Mouse (Mus musculus) limb, embryonic 11.5 days (tissue): ENCODE measurements around the gene Rasd1. TPM values are rescaled to one million over a fixed set of nuclear protein-coding genes. Genes with fewer than 3 reads are reported as not detected.

Experiments used
- ATAC-seq: fragments of 200-750 bp; cut with Nextera tagmentation; 2 replicates; pipeline ENCODE4 v1.8.0; 2017; ENCODE audit warnings: low read depth; ENCODE audit not compliant: insufficient number of reproducible peaks, low FRiP score, low TSS enrichment
- DNase-seq: peaks from one replicate; pipeline ENCODE4 v3.0.0-alpha.2; 2015; ENCODE audit warnings: low spot score
- H3K27ac ChIP-seq: fragments of 300-500 bp; sonication (generic); replicated peaks from 2 replicates; pipeline ENCODE4 v1.5.1; 2014; ENCODE audit warnings: low read depth, mild to moderate bottlenecking, low read length
- H3K27me3 ChIP-seq: fragments of 300-500 bp; sonication (generic); 2 replicates; pipeline ENCODE4 v1.6.1; 2014; ENCODE audit warnings: mild to moderate bottlenecking, low read length, mixed read lengths; ENCODE audit not compliant: control insufficient read depth, insufficient read depth
- H3K36me3 ChIP-seq: fragments of 300-500 bp; sonication (generic); 2 replicates; pipeline ENCODE4 v1.6.1; 2014; ENCODE audit warnings: mild to moderate bottlenecking, low read length, moderate library complexity, mixed read lengths; ENCODE audit not compliant: control insufficient read depth, insufficient read depth
- H3K4me1 ChIP-seq: fragments of 300-500 bp; sonication (generic); 2 replicates; pipeline ENCODE4 v1.6.1; 2014; ENCODE audit warnings: low read length, mixed read lengths; ENCODE audit not compliant: control insufficient read depth, insufficient read depth
- H3K4me2 ChIP-seq: fragments of 300-500 bp; sonication (generic); 2 replicates; pipeline ENCODE4 v1.6.1; 2014; ENCODE audit warnings: low read depth, mild to moderate bottlenecking, moderate library complexity; ENCODE audit not compliant: severe bottlenecking
- H3K4me3 ChIP-seq: fragments of 300-500 bp; sonication (generic); 2 replicates; pipeline ENCODE4 v1.5.1; 2014; ENCODE audit warnings: low read depth, low read length
- H3K9ac ChIP-seq: fragments of 300-500 bp; sonication (generic); 2 replicates; pipeline ENCODE4 v1.6.1; 2014; ENCODE audit warnings: mild to moderate bottlenecking, low read length
- H3K9me3 ChIP-seq: fragments of 300-500 bp; sonication (generic); 2 replicates; pipeline ENCODE4 v1.6.1; 2016; ENCODE audit warnings: low read length; ENCODE audit not compliant: control insufficient read depth
- WGBS: fragments of 180-500 bp; shearing (Covaris S2); extraction: QIAGEN DNeasy Blood & Tissue Kit; methylation state at CpG from one replicate; pipeline ENCODE4 v1.1.7; 2014; 5-methylcytosine and 5-hydroxymethylcytosine counted together
- polyA plus RNA-seq: library from polyadenylated mRNA; unstranded; fragments of >200 nt; fragmentation: Nextera tagmentation; extraction: Ambion mirVana; gene quantifications from 2 replicates; pipeline ENCODE4 v1.2.1, GENCODE M21; 2014

Rasd1 gene
- polyA plus RNA-seq, 1 experiment from 2014 or later = 1.2 TPM

DNA sequence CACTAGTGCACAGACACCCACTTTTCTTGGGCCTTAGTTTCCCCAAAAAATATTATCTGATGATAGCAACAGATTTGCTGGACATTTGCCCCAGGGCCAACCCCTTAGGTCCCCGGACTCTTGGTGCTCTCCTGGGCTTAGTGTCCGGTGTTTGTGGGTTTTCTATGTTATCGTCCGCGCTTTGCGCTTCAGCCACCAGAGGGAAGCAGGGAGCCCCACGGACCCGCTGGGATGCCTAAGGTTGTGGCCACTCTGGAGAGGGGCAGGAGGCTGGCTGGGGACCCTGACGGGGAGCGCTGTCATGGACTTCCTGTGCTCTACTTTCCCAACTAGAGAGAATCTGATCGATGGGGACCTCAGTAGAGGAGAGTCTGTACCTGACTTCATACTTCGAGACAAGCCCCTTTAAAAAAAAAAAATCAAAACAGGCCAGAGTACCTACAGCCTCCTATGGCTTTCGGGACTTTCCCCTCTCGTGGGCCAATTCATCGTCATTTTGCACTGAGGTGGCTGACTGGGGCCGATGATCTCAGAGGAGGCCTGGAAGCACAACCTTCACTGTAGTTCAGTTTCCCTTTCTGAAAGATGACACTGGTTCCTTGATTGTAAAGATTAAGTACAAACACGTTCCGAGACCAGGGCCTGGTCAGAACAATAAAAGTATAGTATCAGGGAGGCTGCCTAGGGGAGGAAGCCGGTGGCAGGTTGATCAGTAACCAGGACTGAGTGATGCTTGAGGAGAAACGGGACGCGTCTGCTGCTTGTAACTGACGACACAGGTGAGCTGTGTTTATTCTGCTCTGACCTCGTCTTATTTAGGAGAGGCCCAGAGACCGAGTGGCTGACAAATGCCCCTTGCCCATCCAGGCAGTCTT lies 720 bp upstream of the Rasd1 start:
- WGBS = 32% methylated on average over 25 of the region's 25 CpGs
- Histone ChIP-seq H3K27ac (no peak overlapping the region), H3K9ac (no peak overlapping the region), H3K27me3 (peaks cover 19% of the 10 kb centered on the region), H3K4me2 (peak overlapping the region; percentile 92), H3K36me3 (0 out of 2 replicates have a peak, but pooled peaks cover 3% of the 10 kb centered on the region), H3K9me3 (no peaks in the 10 kb centered on the region), H3K4me3 (peak overlapping the region; percentile 41), H3K4me1 (peaks cover 15% of the 10 kb centered on the region)
- ATAC-seq (peak; percentile 38; the same call in 1 of the 2 replicates), DNase-seq (peak; percentile 91)

DNA sequence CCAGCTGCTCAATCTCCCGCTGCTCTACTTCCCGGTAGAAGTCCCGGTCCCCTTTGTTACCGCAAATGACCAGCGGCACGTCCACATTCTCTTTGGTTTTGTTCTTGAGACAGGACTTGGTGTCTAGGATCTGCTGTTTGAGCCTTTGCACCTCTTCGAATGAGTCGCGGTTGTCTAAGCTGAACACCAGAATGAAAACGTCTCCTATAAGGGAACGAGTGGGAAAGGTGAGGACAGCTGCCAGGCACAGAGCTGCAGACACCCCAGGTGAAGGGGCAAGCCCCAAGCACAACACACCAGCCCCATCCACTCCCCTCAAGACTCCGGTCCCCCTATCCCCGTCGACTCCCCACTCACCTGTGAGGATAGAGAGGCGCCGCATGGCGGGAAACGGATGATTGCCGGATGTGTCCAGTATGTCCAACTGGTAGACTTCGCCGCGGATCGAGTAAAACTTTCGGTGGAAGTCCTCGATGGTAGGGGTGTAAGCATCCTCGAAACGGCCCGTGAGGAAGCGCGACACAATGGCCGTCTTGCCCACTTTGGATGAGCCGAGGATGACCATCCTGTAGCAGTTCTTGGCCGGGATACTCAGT lies 483 bp downstream of the Rasd1 start:
- Histone ChIP-seq H3K4me1 (peaks cover 16% of the 10 kb centered on the region), H3K27me3 (peaks cover 19% of the 10 kb centered on the region), H3K36me3 (0 out of 2 replicates have a peak, but pooled peaks cover 3% of the 10 kb centered on the region), H3K27ac (no peak overlapping the region), H3K9ac (peak overlapping the region; percentile 47), H3K4me3 (peak overlapping the region; percentile 41), H3K4me2 (peak overlapping the region; percentile 92), H3K9me3 (no peaks in the 10 kb centered on the region)
- peak; percentile 60 for DNase-seq
- WGBS = 3% methylated on average over 33 of the region's 33 CpGs
- ATAC-seq = no peak

DNA sequence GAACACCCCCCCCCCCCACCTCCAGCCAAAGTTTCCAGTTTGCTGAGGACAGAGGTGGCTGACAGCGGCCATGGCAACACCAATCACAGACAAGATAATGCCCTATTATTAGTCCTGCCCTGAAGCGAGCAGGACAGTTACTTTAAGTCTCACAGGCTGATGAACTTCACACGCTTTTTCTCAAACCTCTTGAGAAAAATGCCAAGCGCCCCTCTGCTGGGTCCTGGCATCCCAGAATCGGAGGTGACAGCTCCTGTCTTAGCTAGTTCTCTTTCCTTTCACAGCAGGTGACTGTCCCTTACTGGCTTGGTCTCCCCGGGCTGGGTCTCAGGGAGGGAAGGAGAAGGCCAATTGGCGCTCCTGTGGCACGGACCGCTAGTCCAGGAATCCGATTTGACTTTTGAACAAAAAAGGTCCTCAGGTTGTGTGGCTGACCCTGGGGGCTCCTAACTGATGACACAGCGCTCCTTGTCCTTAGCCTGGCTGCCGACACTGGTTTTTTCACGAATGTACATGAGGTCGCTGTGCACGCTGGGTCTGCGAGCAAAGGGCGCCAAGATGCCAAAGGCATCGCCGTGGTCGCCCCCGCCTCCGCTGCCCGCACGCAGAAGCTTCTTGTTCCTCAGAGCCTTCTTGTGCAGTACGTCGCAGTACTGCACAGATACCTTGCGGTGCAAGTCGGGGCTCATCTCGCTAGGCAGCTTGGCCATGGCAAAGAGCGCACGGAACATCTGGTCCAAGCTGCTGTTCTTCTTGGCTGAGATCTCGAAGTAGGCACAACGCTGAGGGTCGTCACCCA lies 1.2 kb downstream of the Rasd1 start:
- Histone ChIP-seq H3K9ac (peak overlapping the region; percentile 47), H3K36me3 (0 out of 2 replicates have a peak, but pooled peaks cover 3% of the 10 kb centered on the region), H3K4me2 (peak overlapping the region; percentile 92), H3K27ac (no peak overlapping the region), H3K27me3 (peaks cover 19% of the 10 kb centered on the region), H3K4me1 (peaks cover 16% of the 10 kb centered on the region), H3K9me3 (no peaks in the 10 kb centered on the region), H3K4me3 (peak overlapping the region; percentile 41)
- 9% methylated on average over 34 of the region's 34 CpGs for WGBS
- DNase-seq = peak; percentile 62
- ATAC-seq = no peak

DNA sequence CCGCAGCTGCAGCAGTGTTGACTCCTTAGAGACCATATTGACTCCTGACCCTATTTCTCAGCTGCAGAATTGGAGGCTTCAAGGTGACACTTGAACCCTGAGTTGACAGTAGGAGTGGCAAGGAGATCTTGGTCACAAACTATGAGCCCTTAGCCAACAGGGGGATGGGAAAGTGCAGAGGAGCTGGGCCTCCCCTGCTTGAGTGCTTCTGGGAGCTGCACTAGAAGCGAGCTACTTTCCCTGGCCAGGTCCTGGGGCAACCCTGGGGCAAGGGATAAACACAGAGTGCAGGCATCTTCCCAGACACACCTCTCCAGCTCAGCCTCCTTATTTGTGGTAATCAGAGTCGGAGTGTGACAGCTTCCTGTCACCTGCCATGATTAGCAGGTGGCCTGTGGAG lies 2.2 kb downstream of the Rasd1 start:
- Histone ChIP-seq H3K27me3 (peaks cover 19% of the 10 kb centered on the region), H3K4me2 (no peak overlapping the region), H3K36me3 (0 out of 2 replicates have a peak, but pooled peaks cover 3% of the 10 kb centered on the region), H3K4me3 (no peak overlapping the region), H3K4me1 (peaks cover 16% of the 10 kb centered on the region), H3K9me3 (no peaks in the 10 kb centered on the region), H3K27ac (no peak overlapping the region), H3K9ac (no peak overlapping the region)
- no peak for DNase-seq
- no peak for ATAC-seq
- WGBS = 71% methylated on average over 3 of the region's 3 CpGs

DNA sequence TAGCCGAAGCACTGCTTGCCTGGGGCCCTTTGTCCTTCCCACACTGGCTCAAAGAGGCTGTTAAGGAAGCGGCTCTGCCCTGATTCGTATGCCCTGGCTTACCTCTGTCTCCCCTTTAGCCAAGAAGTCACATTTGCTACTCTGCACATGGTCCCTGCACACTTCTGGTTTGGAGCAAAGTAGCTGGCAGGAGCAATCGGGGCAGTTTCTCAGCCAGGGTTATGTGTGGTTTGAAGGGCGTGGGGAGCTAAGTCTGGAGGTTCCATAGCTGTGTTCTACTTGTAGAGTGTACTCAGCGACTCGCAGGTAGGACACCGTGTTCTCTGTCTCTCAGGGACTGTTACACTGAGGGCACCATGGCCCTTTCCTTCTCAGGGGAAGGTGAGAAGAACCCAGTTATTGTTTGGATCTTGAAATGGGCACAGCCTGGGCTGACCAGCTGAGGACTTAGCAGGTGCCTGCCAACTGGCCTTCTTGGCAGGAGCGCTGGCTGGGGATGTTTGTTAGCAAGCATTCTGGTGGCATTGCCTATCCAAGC lies 3.3 kb downstream of the Rasd1 start:
- H3K9me3 ChIP-seq = no peaks in the 10 kb centered on the region
- no peak overlapping the region for H3K27ac ChIP-seq
- H3K4me1 ChIP-seq = peaks cover 16% of the 10 kb centered on the region
- ATAC-seq (no peak), DNase-seq (no peak)
- WGBS = 82% methylated on average over 9 of the region's 9 CpGs
- H3K27me3 ChIP-seq = peaks cover 19% of the 10 kb centered on the region
- no peak overlapping the region for H3K9ac ChIP-seq
- H3K4me2 ChIP-seq = no peak overlapping the region
- H3K4me3 ChIP-seq = no peak overlapping the region
- 0 out of 2 replicates have a peak, but pooled peaks cover 4% of the 10 kb centered on the region for H3K36me3 ChIP-seq

DNA sequence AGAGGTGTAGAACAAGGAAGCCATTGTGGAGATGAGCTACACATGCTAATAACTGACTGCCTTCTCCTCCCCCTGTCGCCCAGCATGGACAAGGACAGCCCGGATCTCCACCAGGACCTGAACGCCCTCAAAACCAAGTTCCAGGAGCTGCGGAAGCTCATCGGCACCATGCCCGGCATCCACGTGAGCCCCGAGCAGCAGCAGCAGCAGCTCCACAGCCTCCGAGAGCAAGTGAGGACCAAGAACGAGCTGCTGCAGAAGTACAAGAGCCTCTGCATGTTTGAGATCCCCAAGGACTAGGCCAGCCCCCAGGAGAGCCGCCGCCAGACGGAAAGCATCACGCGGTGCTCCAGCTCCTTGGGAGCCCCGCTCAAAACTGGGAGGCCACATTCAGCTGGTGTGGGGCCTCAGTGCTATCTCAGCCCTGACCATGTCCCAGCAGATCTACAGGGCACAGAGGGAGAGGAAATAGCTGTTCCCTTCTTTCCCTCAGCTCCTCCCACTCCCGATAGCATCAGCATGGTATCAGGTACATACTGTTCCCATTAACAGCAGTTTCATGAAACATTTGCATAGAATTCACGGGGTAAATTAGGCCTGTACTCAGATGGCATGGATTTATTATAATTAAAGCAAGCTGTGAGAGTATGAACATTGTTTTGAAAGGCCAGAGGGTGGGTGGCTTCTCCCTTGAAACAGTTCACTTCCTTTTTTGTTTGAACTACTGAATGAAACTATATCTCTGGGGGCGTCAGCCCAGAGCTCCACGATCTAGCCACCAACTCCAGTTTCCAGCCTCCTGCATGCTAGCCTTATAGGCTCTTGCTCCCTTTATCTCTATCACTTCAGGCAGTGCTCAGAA lies 4.0 kb downstream of the Rasd1 start:
- Histone ChIP-seq H3K4me2 (no peak overlapping the region), H3K36me3 (0 out of 2 replicates have a peak, but pooled peaks cover 4% of the 10 kb centered on the region), H3K4me3 (no peak overlapping the region), H3K4me1 (peaks cover 16% of the 10 kb centered on the region), H3K9ac (no peak overlapping the region), H3K9me3 (no peaks in the 10 kb centered on the region), H3K27me3 (peaks cover 19% of the 10 kb centered on the region), H3K27ac (no peak overlapping the region)
- ATAC-seq (no peak), DNase-seq (no peak)
- 76% methylated on average over 20 of the region's 20 CpGs for WGBS

DNA sequence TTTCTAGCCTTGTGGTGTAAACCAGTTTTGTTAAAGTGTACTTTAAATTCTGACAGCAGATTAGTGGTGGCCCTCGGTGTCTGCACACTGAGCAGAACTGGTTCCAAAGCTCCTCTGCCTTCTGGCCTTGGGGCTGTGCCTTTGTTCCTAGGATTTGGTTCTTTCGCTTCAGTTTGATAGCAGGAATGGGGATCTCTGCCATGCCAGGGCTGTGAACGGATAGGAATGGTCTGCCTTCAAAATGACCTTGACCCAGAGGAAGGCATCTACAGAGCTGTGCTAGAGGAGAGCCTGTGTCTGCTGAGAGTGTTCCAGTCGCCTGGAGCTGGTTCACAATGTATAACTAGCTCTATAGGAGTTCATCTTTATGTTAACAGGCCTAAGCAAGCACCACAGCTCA lies 5.3 kb downstream of the Rasd1 start:
- no peaks in the 10 kb centered on the region for H3K9me3 ChIP-seq
- H3K36me3 ChIP-seq = 0 out of 2 replicates have a peak, but pooled peaks cover 4% of the 10 kb centered on the region
- ATAC-seq = no peak
- H3K27me3 ChIP-seq = peaks cover 14% of the 10 kb centered on the region
- H3K4me1 ChIP-seq = peaks cover 13% of the 10 kb centered on the region
- WGBS = 84% methylated on average over 4 of the region's 4 CpGs
- H3K4me2 ChIP-seq = no peak overlapping the region
- no peak overlapping the region for H3K27ac ChIP-seq
- no peak overlapping the region for H3K9ac ChIP-seq
- no peak overlapping the region for H3K4me3 ChIP-seq
- DNase-seq = no peak
